Mouse (Mus musculus): Measurements from ENCODE around the gene Carm1. TPM values are rescaled to one million over a fixed set of nuclear protein-coding genes. Genes with fewer than 3 reads are reported as not detected.
A peak's percentile ranks its signal among the peaks of the same experiment; 100 is the strongest.

Gene Carm1
- polyA plus RNA-seq, 1 experiment from 2014 or later = 39.6 TPM

DNA sequence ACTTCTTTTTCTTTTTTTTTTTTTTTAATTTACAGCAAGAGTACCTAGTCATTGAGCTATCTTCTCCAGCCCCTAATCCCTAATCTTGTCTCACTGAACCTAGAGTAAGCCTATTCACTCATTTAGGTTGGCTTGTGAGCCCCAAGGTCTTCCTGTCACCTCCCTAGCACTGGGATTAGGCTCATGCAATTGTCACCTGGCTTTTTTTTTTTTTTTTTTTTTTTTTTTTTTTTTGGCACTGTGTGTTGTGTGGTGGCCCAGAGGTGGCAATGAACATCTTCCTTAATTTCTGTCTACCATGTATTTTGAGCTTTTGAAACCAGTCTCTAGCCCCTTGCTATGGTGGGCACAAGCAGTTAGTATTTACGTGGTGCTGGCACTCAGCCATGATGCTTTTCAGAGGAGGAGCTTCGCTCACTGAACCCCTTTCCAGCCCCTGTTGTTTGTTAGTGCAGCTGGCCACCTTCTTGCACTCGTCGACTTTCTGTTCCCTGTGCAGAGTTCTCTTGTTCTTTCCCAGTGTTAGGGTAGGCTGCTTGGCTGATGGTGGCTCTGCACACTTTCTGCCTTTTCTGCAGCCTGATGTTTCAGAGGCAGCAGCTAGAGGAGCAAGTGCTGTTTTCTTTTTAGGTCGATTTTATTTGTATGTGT lies 80.6 kb downstream of the Carm1 start:
- H3K4me3 ChIP-seq (replicated peaks) = no peak overlapping the region
- H3K9ac ChIP-seq (replicated peaks) = no peak overlapping the region
- H3K36me3 ChIP-seq = no peaks in the 10 kb centered on the region
- H3K9me3 ChIP-seq = no peaks in the 10 kb centered on the region
- peaks cover 24% of the 10 kb centered on the region for H3K4me1 ChIP-seq (replicated peaks)
- H3K27ac ChIP-seq = no peak overlapping the region
- no peak overlapping the region for H3K4me2 ChIP-seq (replicated peaks)
- 86% methylated on average over 5 of the region's 5 CpGs for WGBS
- no peak for ATAC-seq
- no peaks in the 10 kb centered on the region for H3K27me3 ChIP-seq

DNA sequence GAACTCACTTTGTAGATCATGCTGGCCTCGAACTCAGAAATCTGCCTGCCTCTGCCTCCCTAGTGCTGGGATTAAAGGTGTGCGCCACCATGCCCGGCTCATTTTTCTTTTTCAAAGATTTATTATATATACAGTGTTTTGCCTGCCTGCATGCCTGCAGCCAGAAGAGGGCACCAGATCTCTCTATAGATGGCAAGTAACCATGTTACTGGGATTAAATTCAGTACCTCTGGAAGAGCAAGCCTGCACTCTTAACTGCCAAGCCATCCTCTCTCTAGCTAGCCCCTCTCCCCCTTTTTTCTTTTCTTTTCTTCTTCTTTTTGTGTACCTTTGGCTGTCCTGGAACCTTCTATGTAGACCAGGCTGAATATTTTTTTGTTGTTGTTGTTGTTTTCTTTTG lies 84.0 kb downstream of the Carm1 start:
- Histone ChIP-seq H3K4me2 (replicated peaks) (no peak overlapping the region), H3K4me1 (replicated peaks) (peaks cover 5% of the 10 kb centered on the region), H3K4me3 (replicated peaks) (no peak overlapping the region), H3K36me3 (peaks cover 30% of the 10 kb centered on the region), H3K9me3 (no peaks in the 10 kb centered on the region), H3K27me3 (no peaks in the 10 kb centered on the region), H3K27ac (no peak overlapping the region), H3K9ac (replicated peaks) (no peak overlapping the region)
- ATAC-seq = no peak; the same call in 1 of the 2 replicates
- WGBS = 83% methylated on average over 3 of the region's 3 CpGs

DNA sequence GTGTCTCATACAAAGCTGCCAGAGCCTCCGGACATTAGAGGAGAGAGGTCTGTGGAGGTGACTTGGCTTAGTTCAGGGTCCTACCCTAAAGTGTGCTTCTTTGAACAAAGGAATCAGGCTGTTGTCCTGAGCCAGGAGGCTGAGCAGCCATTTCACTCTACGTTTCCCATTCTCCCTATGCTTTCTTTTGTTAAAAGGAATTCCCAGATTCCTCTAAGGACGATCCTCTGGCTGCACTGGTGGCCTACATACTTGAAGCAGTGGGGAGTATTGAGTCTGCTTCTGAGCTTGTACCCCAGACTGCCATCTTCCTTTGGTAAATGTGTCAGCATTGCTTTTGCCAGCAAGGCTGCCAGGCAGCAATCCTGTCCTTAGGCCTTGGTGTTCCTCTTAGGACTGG lies 86.4 kb downstream of the Carm1 start:
- no peak for ATAC-seq
- WGBS = 68% methylated on average over 3 of the region's 3 CpGs
- Histone ChIP-seq H3K27me3 (no peaks in the 10 kb centered on the region), H3K4me2 (replicated peaks) (no peak overlapping the region), H3K9me3 (no peaks in the 10 kb centered on the region), H3K27ac (no peak overlapping the region), H3K4me1 (replicated peaks) (no peaks in the 10 kb centered on the region), H3K9ac (replicated peaks) (no peak overlapping the region), H3K4me3 (replicated peaks) (no peak overlapping the region), H3K36me3 (peaks cover 55% of the 10 kb centered on the region)

DNA sequence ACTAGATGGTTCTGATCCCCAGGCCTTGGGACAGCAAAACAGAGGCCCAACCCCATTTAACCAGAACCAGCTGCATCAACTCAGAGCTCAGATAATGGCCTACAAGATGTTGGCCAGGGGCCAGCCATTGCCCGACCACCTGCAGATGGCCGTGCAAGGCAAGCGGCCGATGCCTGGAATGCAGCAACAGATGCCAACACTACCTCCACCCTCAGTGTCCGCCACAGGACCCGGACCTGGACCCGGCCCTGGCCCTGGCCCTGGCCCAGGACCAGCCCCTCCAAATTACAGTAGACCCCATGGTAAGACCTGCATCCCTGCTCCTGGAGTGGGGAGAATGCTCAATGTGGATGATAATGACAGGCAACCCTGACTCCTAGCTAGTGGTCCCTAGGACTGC lies 88.9 kb downstream of the Carm1 start:
- Histone ChIP-seq H3K4me2 (replicated peaks) (no peak overlapping the region), H3K36me3 (peaks cover 80% of the 10 kb centered on the region), H3K27ac (no peak overlapping the region), H3K9me3 (no peaks in the 10 kb centered on the region), H3K9ac (replicated peaks) (no peak overlapping the region), H3K27me3 (no peaks in the 10 kb centered on the region), H3K4me3 (replicated peaks) (no peak overlapping the region), H3K4me1 (replicated peaks) (no peaks in the 10 kb centered on the region)
- ATAC-seq = no peak
- 78% methylated on average over 7 of the region's 7 CpGs for WGBS

DNA sequence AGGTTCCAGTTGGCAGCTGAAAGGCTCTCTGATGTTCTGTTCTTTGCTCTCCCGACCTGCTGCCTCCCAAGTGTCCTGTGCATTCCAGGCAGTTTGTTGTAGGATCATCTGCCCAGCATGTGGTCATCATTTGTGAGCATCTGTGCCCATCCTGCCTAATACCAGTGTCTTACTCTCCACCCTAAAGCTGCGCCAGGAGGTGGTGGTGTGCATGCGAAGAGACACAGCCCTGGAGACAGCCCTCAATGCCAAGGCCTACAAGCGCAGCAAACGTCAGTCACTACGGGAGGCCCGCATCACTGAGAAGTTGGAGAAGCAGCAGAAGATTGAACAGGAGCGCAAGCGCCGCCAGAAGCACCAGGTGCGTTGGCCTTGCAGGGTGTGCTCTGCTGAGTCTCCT lies 92.3 kb downstream of the Carm1 start:
- H3K27me3 ChIP-seq = no peaks in the 10 kb centered on the region
- no peak for ATAC-seq
- H3K9me3 ChIP-seq = no peaks in the 10 kb centered on the region
- 94% methylated on average over 11 of the region's 11 CpGs for WGBS
- H3K4me3 ChIP-seq (replicated peaks) = no peak overlapping the region
- H3K27ac ChIP-seq = no peak overlapping the region
- H3K4me1 ChIP-seq (replicated peaks) = no peaks in the 10 kb centered on the region
- H3K4me2 ChIP-seq (replicated peaks) = no peak overlapping the region
- H3K36me3 ChIP-seq = peaks cover 100% of the 10 kb centered on the region
- no peak overlapping the region for H3K9ac ChIP-seq (replicated peaks)

MicroRNA genes within 50 kb of the gene (microRNA counts, 519-probe panel; counts per million panel counts)
- microRNA mmu-miR-1946b = 110 counts per million, percentile 56 among the panel's probes with 10 or more counts

Small RNAs within 50 kb of the gene (microRNA-seq; reads per million reads assigned to microRNA genes)
- not detected for gene Mir1946b

Other genes with a start within 250 kb of the Carm1 start
- 0.23 and 0.34 TPM in 2 replicates for gene Ap1m2, start 234.6 kb upstream of the Carm1 start, polyA plus RNA-seq (2015; fragmentation: Nextera tagmentation; extraction: Ambion mirVana)
- gene Slc44a2, start 226.2 kb upstream of the Carm1 start, polyA plus RNA-seq (2015; fragmentation: Nextera tagmentation; extraction: Ambion mirVana) = 61.6 and 63.1 TPM in 2 replicates
- gene Ilf3, start 179.0 kb upstream of the Carm1 start, polyA plus RNA-seq (2015; fragmentation: Nextera tagmentation; extraction: Ambion mirVana) = 312 and 327 TPM in 2 replicates
- 52.3 and 53.0 TPM in 2 replicates for gene Qtrt1, start 135.1 kb upstream of the Carm1 start, polyA plus RNA-seq (2015; fragmentation: Nextera tagmentation; extraction: Ambion mirVana)
- 66.9 and 71.8 TPM in 2 replicates for gene Dnm2, start 122.0 kb upstream of the Carm1 start, polyA plus RNA-seq (2015; fragmentation: Nextera tagmentation; extraction: Ambion mirVana)
- gene Tmed1, start 36.6 kb upstream of the Carm1 start, polyA plus RNA-seq (2015; fragmentation: Nextera tagmentation; extraction: Ambion mirVana) = 57.2 and 60.3 TPM in 2 replicates
- 5.1 and 6.3 TPM in 2 replicates for gene AB124611, start 20.7 kb upstream of the Carm1 start, polyA plus RNA-seq (2015; fragmentation: Nextera tagmentation; extraction: Ambion mirVana)
- gene Timm29, start 45.8 kb downstream of the Carm1 start, polyA plus RNA-seq (2015; fragmentation: Nextera tagmentation; extraction: Ambion mirVana) = 52.8 and 58.6 TPM in 2 replicates
- gene Yipf2, start 45.9 kb downstream of the Carm1 start, polyA plus RNA-seq (2015; fragmentation: Nextera tagmentation; extraction: Ambion mirVana) = 28.7 and 28.8 TPM in 2 replicates
- 172 and 183 TPM in 2 replicates for gene Smarca4, start 69.3 kb downstream of the Carm1 start, polyA plus RNA-seq (2015; fragmentation: Nextera tagmentation; extraction: Ambion mirVana)
- 18.7 and 20.6 TPM in 2 replicates for gene Ldlr, start 176.6 kb downstream of the Carm1 start, polyA plus RNA-seq (2015; fragmentation: Nextera tagmentation; extraction: Ambion mirVana)
- gene Spc24, start 213.4 kb downstream of the Carm1 start, polyA plus RNA-seq (2015; fragmentation: Nextera tagmentation; extraction: Ambion mirVana) = 36.2 and 44.6 TPM in 2 replicates

Measured in midbrain, embryonic 13.5 days (tissue).